Mouse (Mus musculus): Measurements from ENCODE around the gene Slc9a9. TPM values are rescaled to one million over a fixed set of nuclear protein-coding genes. Genes with fewer than 3 reads are reported as not detected.

Slc9a9 gene
- polyA plus RNA-seq, 1 experiment from 2014 or later = 5.3 TPM

DNA sequence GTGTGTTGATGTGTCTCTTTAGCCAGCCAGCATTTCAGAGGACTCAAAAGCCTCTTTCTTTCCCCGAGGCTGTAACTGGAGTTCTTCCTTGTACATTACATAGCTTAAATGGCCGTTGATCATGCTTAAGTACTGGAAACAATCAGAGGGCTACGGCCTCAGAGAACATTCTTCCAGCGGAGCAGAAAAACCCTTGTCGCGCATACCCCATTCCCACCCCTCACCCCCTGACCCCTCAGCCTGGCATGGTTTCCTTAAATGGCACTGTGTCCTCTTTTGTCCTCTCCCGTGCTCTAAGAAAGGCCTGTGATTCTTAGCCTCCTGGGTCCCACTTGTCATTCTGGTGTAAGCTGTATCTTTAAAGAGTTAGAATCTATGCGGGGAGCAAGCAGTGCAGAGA lies 404.0 kb downstream of the Slc9a9 start:
- 0 out of 2 replicates have a peak, but pooled peaks cover 1% of the 10 kb centered on the region for H3K9me3 ChIP-seq
- H3K4me3 ChIP-seq = no peak overlapping the region
- no peak overlapping the region for H3K4me2 ChIP-seq (replicated peaks)
- ATAC-seq (ENCODE audit: low FRiP score, low read depth) = no peak
- no peak overlapping the region for H3K27ac ChIP-seq (replicated peaks)
- H3K9ac ChIP-seq (replicated peaks) = no peak overlapping the region
- no peaks in the 10 kb centered on the region for H3K36me3 ChIP-seq
- WGBS = 20% methylated on average over 8 of the region's 8 CpGs
- peaks cover 23% of the 10 kb centered on the region; the same call in 1 of the 2 replicates for H3K27me3 ChIP-seq
- peaks cover 9% of the 10 kb centered on the region for H3K4me1 ChIP-seq

- Histone ChIP-seq H3K4me2 (replicated peaks) (no peak overlapping the region), H3K9me3 (no peaks in the 10 kb centered on the region), H3K36me3 (no peaks in the 10 kb centered on the region), H3K9ac (replicated peaks) (no peak overlapping the region), H3K27me3 (peaks cover 36% of the 10 kb centered on the region; the same call in 1 of the 2 replicates), H3K4me1 (peaks cover 9% of the 10 kb centered on the region), H3K27ac (replicated peaks) (no peak overlapping the region), H3K4me3 (no peak overlapping the region)
- ATAC-seq (ENCODE audit: low FRiP score, low read depth) = no peak
- 72% methylated on average over 12 of the region's 12 CpGs for WGBS
Measured at GRCm38 (mm10) chr9:95075856-95076255, 406.1 kb downstream of the Slc9a9 start.

- no peak for ATAC-seq (ENCODE audit: low FRiP score, low read depth)
- Histone ChIP-seq H3K27me3 (peaks cover 44% of the 10 kb centered on the region), H3K27ac (replicated peaks) (no peak overlapping the region), H3K9ac (replicated peaks) (no peak overlapping the region), H3K4me2 (replicated peaks) (no peak overlapping the region), H3K4me1 (peaks cover 9% of the 10 kb centered on the region), H3K9me3 (no peaks in the 10 kb centered on the region), H3K36me3 (no peaks in the 10 kb centered on the region), H3K4me3 (no peak overlapping the region)
- 91% methylated on average over 5 of the region's 5 CpGs for WGBS
Measured at GRCm38 (mm10) chr9:95077938-95078337, 408.2 kb downstream of the Slc9a9 start.

- no peak for ATAC-seq (ENCODE audit: low FRiP score, low read depth)
- Histone ChIP-seq H3K4me2 (replicated peaks) (no peak overlapping the region), H3K9ac (replicated peaks) (no peak overlapping the region), H3K9me3 (no peaks in the 10 kb centered on the region), H3K27me3 (peaks cover 44% of the 10 kb centered on the region), H3K4me3 (no peak overlapping the region), H3K27ac (replicated peaks) (no peak overlapping the region), H3K4me1 (peaks cover 5% of the 10 kb centered on the region), H3K36me3 (no peaks in the 10 kb centered on the region)
- 59% methylated on average over 3 of the region's 3 CpGs for WGBS
Measured at GRCm38 (mm10) chr9:95078626-95079025, 408.9 kb downstream of the Slc9a9 start.

DNA sequence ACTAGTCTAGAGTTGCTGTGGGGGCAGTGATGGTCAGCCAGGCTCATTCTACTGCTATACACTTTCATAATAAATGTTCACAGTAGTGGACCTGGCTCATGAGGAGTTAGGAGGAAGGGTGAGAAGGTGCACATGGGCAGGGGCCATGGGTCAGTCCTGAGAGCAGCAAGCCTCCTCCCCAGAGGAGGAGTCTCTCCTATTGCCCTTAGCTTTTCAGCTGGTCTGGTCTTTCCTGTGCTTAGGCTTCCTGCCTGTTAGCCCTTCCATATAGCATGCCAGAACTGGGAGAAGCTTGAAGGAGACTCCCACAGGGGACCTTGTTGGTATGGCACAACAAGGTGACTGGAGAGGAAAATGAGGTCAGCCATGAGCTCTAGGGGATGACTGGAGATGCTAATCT lies 410.2 kb downstream of the Slc9a9 start:
- Histone ChIP-seq H3K4me2 (replicated peaks) (no peak overlapping the region), H3K9ac (replicated peaks) (no peak overlapping the region), H3K27ac (replicated peaks) (no peak overlapping the region), H3K27me3 (peaks cover 48% of the 10 kb centered on the region), H3K4me3 (no peak overlapping the region), H3K9me3 (no peaks in the 10 kb centered on the region), H3K4me1 (no peaks in the 10 kb centered on the region), H3K36me3 (no peaks in the 10 kb centered on the region)
- no peak for ATAC-seq (ENCODE audit: low FRiP score, low read depth)

DNA sequence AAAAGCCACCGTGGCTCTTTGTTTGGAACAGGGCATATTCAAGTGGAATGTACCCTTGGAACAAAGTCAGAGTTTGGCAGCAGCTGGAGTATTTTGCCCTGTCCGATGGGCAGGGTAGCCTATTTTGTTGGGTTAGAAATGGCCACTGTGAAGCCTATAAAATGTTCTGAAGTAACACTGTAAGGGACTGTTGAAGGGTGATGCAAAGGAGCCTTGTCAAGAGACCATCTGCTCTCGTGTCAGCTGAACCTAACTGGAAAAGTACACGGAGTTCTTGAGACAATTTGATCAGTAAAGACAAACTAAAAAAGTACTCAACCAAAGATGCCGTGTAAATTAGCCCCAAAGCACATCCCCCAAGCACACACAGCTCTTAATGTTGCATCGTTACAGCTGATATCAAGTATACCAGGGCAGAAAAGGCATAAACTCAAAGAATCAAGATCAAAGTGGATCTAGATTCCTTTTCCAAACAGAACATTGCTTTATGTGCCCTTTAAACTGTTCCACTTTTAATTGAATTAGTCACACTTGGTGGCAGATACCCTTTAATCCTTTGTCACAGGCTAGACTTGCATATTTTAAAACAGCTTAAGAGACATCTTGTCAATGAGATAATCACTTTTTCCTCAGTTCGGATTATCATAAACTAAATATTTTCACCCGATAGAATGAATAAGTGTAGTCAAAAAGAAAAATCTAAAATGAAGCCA lies 416.6 kb downstream of the Slc9a9 start:
- H3K4me2 ChIP-seq (replicated peaks) = no peak overlapping the region
- no peak overlapping the region for H3K4me3 ChIP-seq
- H3K36me3 ChIP-seq = no peaks in the 10 kb centered on the region
- H3K9me3 ChIP-seq = no peaks in the 10 kb centered on the region
- H3K27me3 ChIP-seq = peaks cover 55% of the 10 kb centered on the region
- peaks cover 12% of the 10 kb centered on the region for H3K4me1 ChIP-seq
- ATAC-seq (ENCODE audit: low FRiP score, low read depth) = peak; percentile 82
- H3K9ac ChIP-seq (replicated peaks) = no peak overlapping the region
- no peak overlapping the region for H3K27ac ChIP-seq (replicated peaks)
- WGBS = 20% methylated on average over 8 of the region's 8 CpGs

DNA sequence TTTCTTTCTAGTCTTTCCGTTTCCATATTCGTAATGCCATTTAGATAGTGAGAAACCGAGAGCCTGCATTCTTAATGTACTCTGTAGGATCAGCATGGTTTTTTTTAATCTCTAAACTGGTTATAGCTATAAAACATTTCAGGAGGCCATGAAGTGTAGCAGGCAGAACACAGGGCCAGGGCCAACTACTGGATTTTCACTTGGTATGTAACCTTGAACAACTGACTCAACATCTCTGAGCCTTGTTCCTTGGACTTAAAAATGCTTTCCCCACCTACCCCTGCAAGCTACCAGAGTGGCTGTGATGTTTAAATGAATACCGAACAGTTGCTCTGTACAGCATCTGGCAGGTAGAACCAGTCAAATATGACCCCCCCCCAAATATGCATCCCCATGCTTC lies 418.5 kb downstream of the Slc9a9 start:
- 92% methylated on average over 4 of the region's 4 CpGs for WGBS
- no peak overlapping the region for H3K4me3 ChIP-seq
- no peak overlapping the region for H3K4me2 ChIP-seq (replicated peaks)
- peaks cover 47% of the 10 kb centered on the region for H3K27me3 ChIP-seq
- peaks cover 12% of the 10 kb centered on the region for H3K4me1 ChIP-seq
- H3K27ac ChIP-seq (replicated peaks) = no peak overlapping the region
- H3K36me3 ChIP-seq = no peaks in the 10 kb centered on the region
- no peak for ATAC-seq (ENCODE audit: low FRiP score, low read depth)
- no peaks in the 10 kb centered on the region for H3K9me3 ChIP-seq
- H3K9ac ChIP-seq (replicated peaks) = no peak overlapping the region

DNA sequence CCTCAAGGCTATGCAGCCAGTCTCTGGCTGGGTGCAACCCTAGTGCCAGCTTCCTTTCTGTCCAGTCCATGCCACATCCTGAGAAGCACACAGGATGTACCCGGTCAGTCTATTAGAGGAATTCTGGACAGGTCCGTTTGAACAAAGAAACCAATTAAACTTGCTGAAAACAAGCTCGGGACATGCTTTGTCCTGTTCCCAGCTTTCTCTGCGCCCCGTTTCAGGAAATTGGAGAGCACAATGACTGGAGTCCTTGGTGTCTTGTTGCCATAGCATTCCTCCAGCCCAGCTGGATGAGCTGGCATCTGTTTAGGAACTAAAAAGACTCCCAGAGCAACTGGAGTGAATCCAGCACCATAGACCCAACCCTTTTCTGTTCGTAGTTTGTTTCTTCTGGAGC lies 419.3 kb downstream of the Slc9a9 start:
- ATAC-seq (ENCODE audit: low FRiP score, low read depth) = no peak
- no peak overlapping the region for H3K27ac ChIP-seq (replicated peaks)
- peaks cover 38% of the 10 kb centered on the region for H3K27me3 ChIP-seq
- no peak overlapping the region for H3K9ac ChIP-seq (replicated peaks)
- H3K4me1 ChIP-seq = peaks cover 12% of the 10 kb centered on the region
- no peaks in the 10 kb centered on the region for H3K9me3 ChIP-seq
- no peak overlapping the region for H3K4me3 ChIP-seq
- WGBS = 28% methylated on average over 6 of the region's 6 CpGs
- H3K4me2 ChIP-seq (replicated peaks) = no peak overlapping the region
- H3K36me3 ChIP-seq = no peaks in the 10 kb centered on the region

GRCm38 (mm10) chr9:95096486-95096885 lies 426.8 kb downstream of the Slc9a9 start:
- no peak for ATAC-seq (ENCODE audit: low FRiP score, low read depth)

DNA sequence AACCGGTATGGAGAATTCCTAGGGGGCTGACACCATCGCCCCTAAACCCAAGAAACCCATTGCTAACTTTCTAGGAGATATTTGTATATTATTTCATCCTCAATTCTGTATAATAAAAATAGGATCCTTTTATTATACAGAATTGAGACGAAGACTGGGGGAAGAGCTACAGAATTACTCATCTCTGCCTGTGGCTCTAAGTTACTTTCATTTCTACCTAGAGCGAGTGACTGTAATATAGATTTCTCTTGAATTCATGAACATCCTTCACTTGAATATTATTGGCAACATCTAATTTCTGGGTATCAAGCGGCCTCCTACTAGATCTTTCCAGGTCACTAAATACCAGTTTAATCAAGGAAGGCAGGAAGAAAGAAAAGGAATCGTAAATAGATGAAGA lies 436.1 kb downstream of the Slc9a9 start:
- Histone ChIP-seq H3K27ac (replicated peaks) (no peak overlapping the region), H3K4me1 (no peaks in the 10 kb centered on the region), H3K9ac (replicated peaks) (no peak overlapping the region), H3K36me3 (no peaks in the 10 kb centered on the region), H3K9me3 (no peaks in the 10 kb centered on the region), H3K4me3 (no peak overlapping the region), H3K27me3 (no peaks in the 10 kb centered on the region), H3K4me2 (replicated peaks) (no peak overlapping the region)
- no peak for ATAC-seq (ENCODE audit: low FRiP score, low read depth)
- 89% methylated on average over 6 of the region's 6 CpGs for WGBS

More at GRCm38 (mm10) chr9:95096486-95096885, 426.8 kb downstream of the Slc9a9 start:
- Histone ChIP-seq H3K27me3 (0 out of 2 replicates have a peak, but pooled peaks cover 3% of the 10 kb centered on the region), H3K9me3 (no peaks in the 10 kb centered on the region), H3K4me3 (no peak overlapping the region), H3K9ac (replicated peaks) (no peak overlapping the region), H3K4me1 (no peaks in the 10 kb centered on the region), H3K27ac (replicated peaks) (no peak overlapping the region), H3K4me2 (replicated peaks) (no peak overlapping the region), H3K36me3 (no peaks in the 10 kb centered on the region)
- WGBS = 98% methylated on average over 3 of the region's 3 CpGs

- ATAC-seq (ENCODE audit: low FRiP score, low read depth) = no peak
- Histone ChIP-seq H3K27me3 (no peaks in the 10 kb centered on the region), H3K4me2 (replicated peaks) (no peak overlapping the region), H3K27ac (replicated peaks) (no peak overlapping the region), H3K36me3 (no peaks in the 10 kb centered on the region), H3K4me1 (peaks cover 10% of the 10 kb centered on the region; the same call in 1 of the 2 replicates), H3K4me3 (no peak overlapping the region), H3K9me3 (no peaks in the 10 kb centered on the region), H3K9ac (replicated peaks) (no peak overlapping the region)
Measured at GRCm38 (mm10) chr9:95109799-95110198, 440.1 kb downstream of the Slc9a9 start.

DNA sequence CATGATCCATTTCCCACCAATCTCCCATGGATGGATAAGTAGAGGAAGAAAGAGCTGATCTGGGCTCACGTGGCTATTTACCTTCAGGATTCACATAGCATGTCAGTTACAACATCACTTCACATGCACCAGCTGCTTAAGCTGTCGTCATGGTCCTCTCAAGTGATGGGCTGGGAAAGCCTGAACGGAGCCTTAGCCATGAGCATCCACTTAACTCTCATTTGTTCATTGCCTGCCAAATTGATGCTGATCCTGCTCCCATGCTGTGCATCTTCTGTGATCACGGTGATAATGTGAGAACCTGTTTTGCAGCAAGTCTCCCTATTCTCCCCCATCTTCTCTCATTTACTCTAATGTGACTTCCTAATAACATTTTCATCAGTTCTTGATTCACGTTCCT lies 441.1 kb downstream of the Slc9a9 start:
- H3K27ac ChIP-seq (replicated peaks) = no peak overlapping the region
- WGBS = 49% methylated on average over 5 of the region's 5 CpGs
- H3K9me3 ChIP-seq = no peaks in the 10 kb centered on the region
- no peak for ATAC-seq (ENCODE audit: low FRiP score, low read depth)
- H3K4me1 ChIP-seq = peaks cover 10% of the 10 kb centered on the region; the same call in 1 of the 2 replicates
- H3K36me3 ChIP-seq = no peaks in the 10 kb centered on the region
- no peak overlapping the region for H3K9ac ChIP-seq (replicated peaks)
- H3K4me3 ChIP-seq = no peak overlapping the region
- H3K4me2 ChIP-seq (replicated peaks) = no peak overlapping the region
- H3K27me3 ChIP-seq = no peaks in the 10 kb centered on the region

DNA sequence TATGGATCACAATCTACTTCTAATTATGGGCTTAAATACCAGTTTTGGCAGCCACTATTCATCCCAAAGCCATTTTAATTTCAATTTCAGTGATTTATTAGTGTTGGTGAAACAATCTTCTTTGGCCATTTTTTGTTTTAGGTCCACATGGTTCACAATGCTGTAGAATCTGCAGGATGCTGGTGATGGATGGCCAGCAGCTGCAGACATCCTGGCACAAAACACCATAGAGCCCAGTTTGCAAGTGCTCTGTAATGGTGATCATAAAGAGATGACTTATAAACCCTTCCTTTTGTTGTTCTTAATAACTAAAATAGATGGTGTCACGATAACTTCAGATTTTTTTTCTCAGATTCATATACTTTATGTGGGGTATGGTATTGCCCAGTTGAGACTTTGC lies 442.0 kb downstream of the Slc9a9 start:
- 87% methylated on average over 1 of the region's 1 CpGs for WGBS
- ATAC-seq (ENCODE audit: low FRiP score, low read depth) = no peak
- Histone ChIP-seq H3K27me3 (no peaks in the 10 kb centered on the region), H3K9me3 (no peaks in the 10 kb centered on the region), H3K4me2 (replicated peaks) (no peak overlapping the region), H3K36me3 (no peaks in the 10 kb centered on the region), H3K9ac (replicated peaks) (no peak overlapping the region), H3K4me3 (no peak overlapping the region), H3K27ac (replicated peaks) (no peak overlapping the region), H3K4me1 (peaks cover 10% of the 10 kb centered on the region; the same call in 1 of the 2 replicates)

All from midbrain, embryonic 12.5 days (tissue).